Mouse (Mus musculus) thymus, adult 2 months (tissue): Measurements from ENCODE around the gene Afg3l1.

Source experiments
- CTCF ChIP-seq: fragments of 200-500 bp; IDR thresholded peaks from 2 replicates; pipeline ENCODE4 v1.5.1; 2012; ENCODE audit warnings: mild to moderate bottlenecking, control low read depth, low read length, moderate library complexity, borderline replicate concordance; ENCODE audit not compliant: control insufficient read depth, poor library complexity, insufficient read depth; ENCODE audit errors: extremely low read depth
- POLR2A ChIP-seq: fragments of 200-500 bp; IDR thresholded peaks from 2 replicates; pipeline ENCODE4 v1.6.1; 2012; ENCODE audit warnings: mild to moderate bottlenecking, low read length, control low read depth, moderate library complexity; ENCODE audit not compliant: control insufficient read depth, poor library complexity, insufficient read depth; ENCODE audit errors: extremely low read depth

GRCm38 (mm10) chr8:123453291-123453690 lies 24.4 kb upstream of the Afg3l1 start:
- TF ChIP-seq POLR2A (no peak), CTCF (no peak)
